Mouse (Mus musculus): Measurements from ENCODE around the gene Arhgef33. TPM values are rescaled to one million over a fixed set of nuclear protein-coding genes. Genes with fewer than 3 reads are reported as not detected.

Arhgef33 gene
- total RNA-seq, 1 experiment: 0.98 TPM

- DNase-seq (ENCODE audit: low read depth, low spot score): no peak
- H3K27ac ChIP-seq (ENCODE audit: insufficient read depth, low read depth, low read length, poor library complexity, severe bottlenecking): no peak overlapping the region
- TF ChIP-seq HCFC1 (IDR thresholded peaks at IDR 0.05; ENCODE audit: borderline replicate concordance, insufficient read depth, low read length) (no peak), ZNF384 (IDR thresholded peaks at IDR 0.05; ENCODE audit: low read depth, low read length) (no peak), CHD2 (IDR thresholded peaks at IDR 0.05; ENCODE audit: low read depth, low read length) (no peak), ZC3H11A (IDR thresholded peaks at IDR 0.05; ENCODE audit: borderline replicate concordance, low read depth, low read length) (no peak), MAFK (IDR thresholded peaks at IDR 0.05; ENCODE audit: insufficient read depth, low read depth, low read length) (no peak)
- no peaks in the 10 kb centered on the region for H3K9me3 ChIP-seq (ENCODE audit: control insufficient read depth, insufficient read depth, low read depth, low read length)
- no peak overlapping the region for H3K9ac ChIP-seq (ENCODE audit: insufficient read depth, low read depth, low read length, poor library complexity, severe bottlenecking)
- in situ Hi-C loops (cut with MboI; ENCODE audit: low sequenced_read_pairs in 2 of 2, unreplicated experiment in 2 of 2): no loop called here
- H3K4me3 ChIP-seq (ENCODE audit: insufficient read depth in 1 of 2, low read depth in 1 of 2, low read length in 2 of 2, poor library complexity in 1 of 2, severe bottlenecking in 1 of 2): no peak overlapping the region
- H3K4me1 ChIP-seq (ENCODE audit: control insufficient read depth in 2 of 2, insufficient read depth in 2 of 2, low read length in 2 of 2, poor library complexity in 1 of 2): no peaks in the 10 kb centered on the region
- H3K36me3 ChIP-seq (ENCODE audit: control insufficient read depth, insufficient read depth, low read length, poor library complexity, severe bottlenecking): no peaks in the 10 kb centered on the region
Observed at GRCm38 (mm10) chr17:80312405-80312804, 5.2 kb downstream of the Arhgef33 start.

- DNase-seq (ENCODE audit: low read depth, low spot score): no peak
- Histone ChIP-seq H3K4me1 (ENCODE audit: control insufficient read depth in 2 of 2, insufficient read depth in 2 of 2, low read length in 2 of 2, poor library complexity in 1 of 2) (no peaks in the 10 kb centered on the region), H3K9me3 (ENCODE audit: control insufficient read depth, insufficient read depth, low read depth, low read length) (no peaks in the 10 kb centered on the region), H3K9ac (ENCODE audit: insufficient read depth, low read depth, low read length, poor library complexity, severe bottlenecking) (no peak overlapping the region), H3K4me3 (ENCODE audit: insufficient read depth in 1 of 2, low read depth in 1 of 2, low read length in 2 of 2, poor library complexity in 1 of 2, severe bottlenecking in 1 of 2) (no peak overlapping the region), H3K27ac (ENCODE audit: insufficient read depth, low read depth, low read length, poor library complexity, severe bottlenecking) (no peak overlapping the region), H3K36me3 (ENCODE audit: control insufficient read depth, insufficient read depth, low read length, poor library complexity, severe bottlenecking) (no peaks in the 10 kb centered on the region)
- in situ Hi-C loops (cut with MboI; ENCODE audit: low sequenced_read_pairs in 2 of 2, unreplicated experiment in 2 of 2): no loop called here
- TF ChIP-seq MAFK (IDR thresholded peaks at IDR 0.05; ENCODE audit: insufficient read depth, low read depth, low read length): no peak
- no peak for TF ChIP-seq ZNF384 (IDR thresholded peaks at IDR 0.05; ENCODE audit: low read depth, low read length)
- TF ChIP-seq ZC3H11A (IDR thresholded peaks at IDR 0.05; ENCODE audit: borderline replicate concordance, low read depth, low read length): no peak
- no peak for TF ChIP-seq HCFC1 (IDR thresholded peaks at IDR 0.05; ENCODE audit: borderline replicate concordance, insufficient read depth, low read length)
- no peak for TF ChIP-seq CHD2 (IDR thresholded peaks at IDR 0.05; ENCODE audit: low read depth, low read length)
Observed at GRCm38 (mm10) chr17:80322228-80322627, 15.0 kb downstream of the Arhgef33 start.

GRCm38 (mm10) chr17:80323015-80323414 is 15.8 kb downstream of the Arhgef33 start:
- H3K9ac ChIP-seq (ENCODE audit: insufficient read depth, low read depth, low read length, poor library complexity, severe bottlenecking): no peak overlapping the region
- TF ChIP-seq ZNF384 (IDR thresholded peaks at IDR 0.05; ENCODE audit: low read depth, low read length) (no peak), ZC3H11A (IDR thresholded peaks at IDR 0.05; ENCODE audit: borderline replicate concordance, low read depth, low read length) (no peak), CHD2 (IDR thresholded peaks at IDR 0.05; ENCODE audit: low read depth, low read length) (no peak), HCFC1 (IDR thresholded peaks at IDR 0.05; ENCODE audit: borderline replicate concordance, insufficient read depth, low read length) (no peak), MAFK (IDR thresholded peaks at IDR 0.05; ENCODE audit: insufficient read depth, low read depth, low read length) (no peak)
- in situ Hi-C loops (cut with MboI; ENCODE audit: low sequenced_read_pairs in 2 of 2, unreplicated experiment in 2 of 2): no loop called here
- no peaks in the 10 kb centered on the region for H3K4me1 ChIP-seq (ENCODE audit: control insufficient read depth in 2 of 2, insufficient read depth in 2 of 2, low read length in 2 of 2, poor library complexity in 1 of 2)
- no peaks in the 10 kb centered on the region for H3K36me3 ChIP-seq (ENCODE audit: control insufficient read depth, insufficient read depth, low read length, poor library complexity, severe bottlenecking)
- no peak overlapping the region for H3K4me3 ChIP-seq (ENCODE audit: insufficient read depth in 1 of 2, low read depth in 1 of 2, low read length in 2 of 2, poor library complexity in 1 of 2, severe bottlenecking in 1 of 2)
- no peak for DNase-seq (ENCODE audit: low read depth, low spot score)
- H3K27ac ChIP-seq (ENCODE audit: insufficient read depth, low read depth, low read length, poor library complexity, severe bottlenecking): no peak overlapping the region
- H3K9me3 ChIP-seq (ENCODE audit: control insufficient read depth, insufficient read depth, low read depth, low read length): no peaks in the 10 kb centered on the region

- Histone ChIP-seq H3K9ac (ENCODE audit: insufficient read depth, low read depth, low read length, poor library complexity, severe bottlenecking) (no peak overlapping the region), H3K4me1 (ENCODE audit: control insufficient read depth in 2 of 2, insufficient read depth in 2 of 2, low read length in 2 of 2, poor library complexity in 1 of 2) (no peaks in the 10 kb centered on the region), H3K27ac (ENCODE audit: insufficient read depth, low read depth, low read length, poor library complexity, severe bottlenecking) (no peak overlapping the region), H3K36me3 (ENCODE audit: control insufficient read depth, insufficient read depth, low read length, poor library complexity, severe bottlenecking) (no peaks in the 10 kb centered on the region), H3K9me3 (ENCODE audit: control insufficient read depth, insufficient read depth, low read depth, low read length) (no peaks in the 10 kb centered on the region), H3K4me3 (ENCODE audit: insufficient read depth in 1 of 2, low read depth in 1 of 2, low read length in 2 of 2, poor library complexity in 1 of 2, severe bottlenecking in 1 of 2) (no peak overlapping the region)
- no peak for TF ChIP-seq ZC3H11A (IDR thresholded peaks at IDR 0.05; ENCODE audit: borderline replicate concordance, low read depth, low read length)
- no peak for TF ChIP-seq MAFK (IDR thresholded peaks at IDR 0.05; ENCODE audit: insufficient read depth, low read depth, low read length)
- in situ Hi-C loops (cut with MboI; ENCODE audit: low sequenced_read_pairs in 2 of 2, unreplicated experiment in 2 of 2): no loop called here
- DNase-seq (ENCODE audit: low read depth, low spot score): no peak
Observed at GRCm38 (mm10) chr17:80323658-80324057, 16.5 kb downstream of the Arhgef33 start.

GRCm38 (mm10) chr17:80324521-80324920 is 17.3 kb downstream of the Arhgef33 start:
- Histone ChIP-seq H3K4me3 (ENCODE audit: insufficient read depth in 1 of 2, low read depth in 1 of 2, low read length in 2 of 2, poor library complexity in 1 of 2, severe bottlenecking in 1 of 2) (no peak overlapping the region), H3K9ac (ENCODE audit: insufficient read depth, low read depth, low read length, poor library complexity, severe bottlenecking) (no peak overlapping the region), H3K27ac (ENCODE audit: insufficient read depth, low read depth, low read length, poor library complexity, severe bottlenecking) (no peak overlapping the region), H3K36me3 (ENCODE audit: control insufficient read depth, insufficient read depth, low read length, poor library complexity, severe bottlenecking) (no peaks in the 10 kb centered on the region), H3K9me3 (ENCODE audit: control insufficient read depth, insufficient read depth, low read depth, low read length) (no peaks in the 10 kb centered on the region), H3K4me1 (ENCODE audit: control insufficient read depth in 2 of 2, insufficient read depth in 2 of 2, low read length in 2 of 2, poor library complexity in 1 of 2) (no peaks in the 10 kb centered on the region)
- DNase-seq (ENCODE audit: low read depth, low spot score): no peak
- in situ Hi-C loops (cut with MboI; ENCODE audit: low sequenced_read_pairs in 2 of 2, unreplicated experiment in 2 of 2): no loop called here
- no peak for TF ChIP-seq ZC3H11A (IDR thresholded peaks at IDR 0.05; ENCODE audit: borderline replicate concordance, low read depth, low read length)
- TF ChIP-seq ZNF384 (IDR thresholded peaks at IDR 0.05; ENCODE audit: low read depth, low read length): no peak
- no peak for TF ChIP-seq CHD2 (IDR thresholded peaks at IDR 0.05; ENCODE audit: low read depth, low read length)
- TF ChIP-seq MAFK (IDR thresholded peaks at IDR 0.05; ENCODE audit: insufficient read depth, low read depth, low read length): no peak
- TF ChIP-seq HCFC1 (IDR thresholded peaks at IDR 0.05; ENCODE audit: borderline replicate concordance, insufficient read depth, low read length): no peak

Measured in ES-E14 (cell line).